Mouse (Mus musculus) stomach, embryonic 15.5 days (tissue): ENCODE measurements around the gene Nutf2. TPM values are rescaled to one million over a fixed set of nuclear protein-coding genes. Genes with fewer than 3 reads are reported as not detected.

Experiments used
- ATAC-seq: fragments of 200-750 bp; cut with Nextera tagmentation; 2 replicates; pipeline ENCODE4 v1.8.0; 2017; ENCODE audit warnings: low read depth, moderate number of reproducible peaks, moderate TSS enrichment; ENCODE audit not compliant: insufficient read depth, low FRiP score
- H3K27ac ChIP-seq: fragments of 300-500 bp; sonication (generic); 2 replicates; pipeline ENCODE4 v1.5.1; 2015; ENCODE audit warnings: mild to moderate bottlenecking, inconsistent platforms
- H3K27me3 ChIP-seq: fragments of 300-500 bp; sonication (generic); replicated peaks from 2 replicates; pipeline ENCODE4 v1.6.1; 2015; ENCODE audit warnings: inconsistent platforms
- H3K36me3 ChIP-seq: fragments of 300-500 bp; sonication (generic); 2 replicates; pipeline ENCODE4 v1.6.1; 2015; ENCODE audit warnings: inconsistent platforms
- H3K4me1 ChIP-seq: fragments of 300-500 bp; sonication (generic); 2 replicates; pipeline ENCODE4 v1.6.1; 2015; ENCODE audit warnings: inconsistent platforms
- H3K4me2 ChIP-seq: fragments of 300-500 bp; sonication (generic); 2 replicates; pipeline ENCODE4 v1.6.1; 2015; ENCODE audit warnings: mild to moderate bottlenecking, inconsistent platforms
- H3K4me3 ChIP-seq: fragments of 300-500 bp; sonication (generic); replicated peaks from 2 replicates; pipeline ENCODE4 v1.5.1; 2015; ENCODE audit warnings: inconsistent platforms
- H3K9ac ChIP-seq: fragments of 300-500 bp; sonication (generic); 2 replicates; pipeline ENCODE4 v1.6.1; 2015; ENCODE audit warnings: inconsistent platforms
- H3K9me3 ChIP-seq: fragments of 300-500 bp; sonication (generic); 2 replicates; pipeline ENCODE4 v1.6.1; 2016; ENCODE audit warnings: inconsistent platforms
- WGBS: fragments of 180-500 bp; shearing (Covaris S2); methylation state at CpG from one replicate; pipeline ENCODE4 v1.1.7; 2015; 5-methylcytosine and 5-hydroxymethylcytosine counted together
- polyA plus RNA-seq: library from polyadenylated mRNA; unstranded; fragments of >200 nt; fragmentation: Nextera tagmentation; extraction: Ambion mirVana; gene quantifications from 2 replicates; pipeline ENCODE4 v1.2.1, GENCODE M21; 2015

The Nutf2 gene
- polyA plus RNA-seq, 1 experiment from 2014 or later: 151 TPM

DNA sequence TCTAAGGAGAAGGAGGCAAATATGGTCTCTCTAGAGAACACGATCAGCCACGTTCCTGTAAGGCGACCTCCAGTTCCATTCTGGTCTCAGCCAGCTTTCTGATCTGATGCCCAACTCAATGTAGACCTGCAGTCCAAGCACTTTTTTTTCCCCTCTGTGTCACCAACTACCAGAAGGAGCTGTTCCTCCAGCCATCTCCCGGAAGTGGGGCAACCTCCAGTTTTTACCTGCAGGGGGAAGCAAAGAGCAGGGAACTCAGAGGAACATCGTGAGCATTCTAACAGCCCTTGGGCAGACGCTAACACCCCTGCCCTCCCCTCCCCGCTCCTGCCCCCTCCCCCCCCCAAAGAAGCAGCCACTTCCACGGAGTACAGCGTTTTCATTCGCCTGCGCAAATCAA is 25.1 kb upstream of the Nutf2 start:
- H3K4me2 ChIP-seq: no peak overlapping the region
- no peaks in the 10 kb centered on the region for H3K4me1 ChIP-seq
- no peaks in the 10 kb centered on the region for H3K36me3 ChIP-seq
- no peak overlapping the region for H3K9ac ChIP-seq
- H3K4me3 ChIP-seq: no peak overlapping the region
- H3K27ac ChIP-seq: no peak overlapping the region
- ATAC-seq: no peak
- H3K27me3 ChIP-seq: no peaks in the 10 kb centered on the region
- 30% methylated on average over 11 of the region's 11 CpGs for WGBS
- no peaks in the 10 kb centered on the region for H3K9me3 ChIP-seq

- Histone ChIP-seq H3K9ac (no peak overlapping the region), H3K36me3 (no peaks in the 10 kb centered on the region), H3K4me2 (no peak overlapping the region), H3K27ac (no peak overlapping the region), H3K9me3 (no peaks in the 10 kb centered on the region), H3K27me3 (no peaks in the 10 kb centered on the region), H3K4me3 (no peak overlapping the region), H3K4me1 (no peaks in the 10 kb centered on the region)
- ATAC-seq: no peak
- WGBS: 84% methylated on average over 6 of the region's 6 CpGs
Measured at GRCm38 (mm10) chr8:105836991-105837390, 23.4 kb upstream of the Nutf2 start.

DNA sequence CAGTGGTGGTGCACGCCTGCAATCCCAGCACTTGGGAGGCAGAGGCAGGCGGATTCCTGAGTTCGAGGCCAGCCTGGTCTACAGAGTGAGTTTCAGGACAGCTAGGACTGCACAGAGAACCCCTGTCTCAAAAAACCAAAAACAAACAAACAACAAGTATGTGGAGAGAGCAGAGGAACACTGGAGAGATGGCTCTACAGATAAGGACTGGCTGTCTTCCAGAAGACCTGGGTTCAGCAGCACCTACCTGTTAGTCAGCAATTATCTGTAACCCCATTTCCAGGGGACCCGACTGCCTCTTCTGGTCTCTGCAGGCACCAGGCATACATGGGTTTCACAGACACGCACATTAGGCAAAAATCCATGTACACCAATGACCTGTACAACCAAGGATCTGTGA is 21.2 kb upstream of the Nutf2 start:
- H3K4me3 ChIP-seq: no peak overlapping the region
- H3K27me3 ChIP-seq: no peaks in the 10 kb centered on the region
- 87% methylated on average over 5 of the region's 5 CpGs for WGBS
- no peaks in the 10 kb centered on the region for H3K4me1 ChIP-seq
- H3K4me2 ChIP-seq: no peak overlapping the region
- H3K36me3 ChIP-seq: peaks cover 8% of the 10 kb centered on the region
- H3K9ac ChIP-seq: no peak overlapping the region
- no peak overlapping the region for H3K27ac ChIP-seq
- H3K9me3 ChIP-seq: no peaks in the 10 kb centered on the region
- ATAC-seq: no peak

GRCm38 (mm10) chr8:105846678-105847077 is 13.7 kb upstream of the Nutf2 start:
- H3K27me3 ChIP-seq: no peaks in the 10 kb centered on the region
- no peak overlapping the region for H3K4me2 ChIP-seq
- no peak overlapping the region for H3K4me3 ChIP-seq
- H3K4me1 ChIP-seq: peaks cover 6% of the 10 kb centered on the region; the same call in 1 of the 2 replicates
- ATAC-seq: no peak
- H3K27ac ChIP-seq: no peak overlapping the region
- no peak overlapping the region for H3K9ac ChIP-seq
- peaks cover 47% of the 10 kb centered on the region for H3K36me3 ChIP-seq
- no peaks in the 10 kb centered on the region for H3K9me3 ChIP-seq
- 88% methylated on average over 11 of the region's 11 CpGs for WGBS

- Histone ChIP-seq H3K9me3 (no peaks in the 10 kb centered on the region), H3K4me1 (peaks cover 6% of the 10 kb centered on the region; the same call in 1 of the 2 replicates), H3K36me3 (peaks cover 31% of the 10 kb centered on the region), H3K9ac (no peak overlapping the region), H3K4me3 (no peak overlapping the region), H3K27ac (no peak overlapping the region), H3K4me2 (no peak overlapping the region), H3K27me3 (no peaks in the 10 kb centered on the region)
- no peak for ATAC-seq
- 79% methylated on average over 4 of the region's 4 CpGs for WGBS
Measured at GRCm38 (mm10) chr8:105850014-105850413, 10.4 kb upstream of the Nutf2 start.

GRCm38 (mm10) chr8:105850611-105851010 is 9.8 kb upstream of the Nutf2 start:
- H3K4me2 ChIP-seq: peak overlapping the region; percentile 43
- WGBS: 67% methylated on average over 7 of the region's 7 CpGs
- H3K27me3 ChIP-seq: no peaks in the 10 kb centered on the region
- H3K27ac ChIP-seq: no peak overlapping the region
- H3K36me3 ChIP-seq: peaks cover 27% of the 10 kb centered on the region
- no peak overlapping the region for H3K9ac ChIP-seq
- peak overlapping the region; percentile 14; the same call in 1 of the 2 replicates for H3K4me3 ChIP-seq
- H3K4me1 ChIP-seq: peaks cover 6% of the 10 kb centered on the region
- no peak for ATAC-seq
- no peaks in the 10 kb centered on the region for H3K9me3 ChIP-seq

DNA sequence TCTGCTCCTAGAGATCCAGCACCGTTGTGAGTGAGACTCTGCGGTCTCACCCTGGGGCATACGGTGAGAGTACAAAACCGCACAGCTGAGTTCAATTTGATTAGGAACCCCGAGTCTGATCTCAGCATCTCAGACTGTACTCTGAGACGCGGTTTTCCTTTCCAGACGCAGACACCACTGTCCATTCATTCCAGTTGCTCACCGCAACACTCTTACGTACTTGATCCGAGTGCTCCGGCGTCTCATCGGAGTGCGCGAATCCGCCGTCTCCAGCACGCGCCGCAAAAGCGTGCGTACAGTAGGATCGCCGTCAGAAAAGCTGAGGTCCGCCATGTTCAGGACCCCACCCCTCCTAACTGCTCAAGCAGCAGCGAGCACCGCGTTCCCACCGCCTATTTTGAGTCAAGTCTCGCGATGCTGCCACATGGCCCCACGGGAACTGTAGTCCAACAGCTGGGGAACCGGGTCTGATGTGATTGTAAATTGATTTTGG is 8.7 kb upstream of the Nutf2 start:
- no peaks in the 10 kb centered on the region for H3K27me3 ChIP-seq
- H3K27ac ChIP-seq: peak overlapping the region; percentile 77
- H3K4me2 ChIP-seq: peak overlapping the region; percentile 60
- H3K9me3 ChIP-seq: no peaks in the 10 kb centered on the region
- WGBS: under 1% methylated on average over 34 of the region's 34 CpGs
- peak; percentile 70; the same call in 1 of the 2 replicates for ATAC-seq
- peak overlapping the region; percentile 56 for H3K9ac ChIP-seq
- peak overlapping the region; percentile 63 for H3K4me3 ChIP-seq
- H3K4me1 ChIP-seq: peaks cover 15% of the 10 kb centered on the region
- H3K36me3 ChIP-seq: peaks cover 19% of the 10 kb centered on the region

DNA sequence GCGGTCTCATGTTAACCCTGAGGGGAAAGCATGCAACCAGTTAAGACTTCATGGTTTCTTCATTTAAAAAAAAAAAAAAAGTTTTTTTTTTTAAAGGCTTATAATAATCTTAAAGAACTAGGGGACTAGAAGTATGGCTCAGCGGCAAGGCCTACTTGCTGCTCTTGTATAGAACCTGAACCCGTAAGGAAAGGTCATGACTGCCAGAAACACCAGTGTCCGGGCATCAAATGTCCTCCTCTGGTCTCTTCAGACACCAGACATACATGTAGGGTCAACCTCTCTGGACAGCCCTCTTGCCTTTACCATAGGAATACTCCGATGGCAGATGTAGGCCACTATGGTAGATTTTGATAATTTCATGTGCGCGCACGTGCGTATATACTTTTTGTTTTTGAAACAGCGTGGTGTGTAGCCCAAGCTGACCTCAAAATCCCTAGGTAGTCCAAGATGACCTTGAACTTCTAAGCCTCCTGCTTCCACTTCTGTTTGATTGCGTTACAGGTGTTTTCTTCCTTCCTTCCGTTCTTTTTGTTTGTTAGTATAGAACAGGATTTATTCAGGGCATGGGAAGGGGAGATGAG is 8.1 kb upstream of the Nutf2 start:
- H3K9ac ChIP-seq: no peak overlapping the region
- H3K4me2 ChIP-seq: no peak overlapping the region
- WGBS: 77% methylated on average over 12 of the region's 12 CpGs
- no peaks in the 10 kb centered on the region for H3K27me3 ChIP-seq
- H3K27ac ChIP-seq: no peak overlapping the region
- no peak for ATAC-seq
- H3K4me1 ChIP-seq: peaks cover 19% of the 10 kb centered on the region
- H3K36me3 ChIP-seq: peaks cover 14% of the 10 kb centered on the region
- no peaks in the 10 kb centered on the region for H3K9me3 ChIP-seq
- H3K4me3 ChIP-seq: peak overlapping the region; percentile 63; the same call in 1 of the 2 replicates

- H3K4me3 ChIP-seq: no peak within 1 kb of the TSS
Measured at GRCm38 (mm10) chr8:105853178-105853577, 7.2 kb upstream of the Nutf2 start, which contains the start of gene Cenpt. Gene Cenpt, minus strand, starts transcription at chr8:105853278.

GRCm38 (mm10) chr8:105854303-105854702 is 6.1 kb upstream of the Nutf2 start:
- H3K27me3 ChIP-seq: no peaks in the 10 kb centered on the region
- peaks cover 28% of the 10 kb centered on the region for H3K4me1 ChIP-seq
- H3K4me2 ChIP-seq: peak overlapping the region; percentile 43
- no peaks in the 10 kb centered on the region for H3K9me3 ChIP-seq
- H3K27ac ChIP-seq: no peak overlapping the region
- WGBS: 28% methylated on average over 8 of the region's 8 CpGs
- H3K36me3 ChIP-seq: peaks cover 5% of the 10 kb centered on the region; the same call in 1 of the 2 replicates
- H3K9ac ChIP-seq: no peak overlapping the region
- ATAC-seq: no peak; the same call in 1 of the 2 replicates
- H3K4me3 ChIP-seq: peak overlapping the region; percentile 87

More at GRCm38 (mm10) chr8:105853178-105853577, 7.2 kb upstream of the Nutf2 start, which contains the start of gene Cenpt:
- H3K9ac ChIP-seq: no peak within 1 kb of the TSS
- no peak within 1 kb of the TSS for H3K4me2 ChIP-seq
- WGBS: 88% methylated on average over 3 of the region's 3 CpGs
- H3K4me1 ChIP-seq: peaks cover 21% of the 10 kb centered on the region
- no peak for ATAC-seq
- no peaks in the 10 kb centered on the region for H3K27me3 ChIP-seq
- H3K27ac ChIP-seq: no peak within 1 kb of the TSS
- no peaks in the 10 kb centered on the region for H3K9me3 ChIP-seq
- H3K36me3 ChIP-seq: peaks cover 10% of the 10 kb centered on the region

- no peaks in the 10 kb centered on the region for H3K9me3 ChIP-seq
- H3K27me3 ChIP-seq: no peaks in the 10 kb centered on the region
- peaks cover 33% of the 10 kb centered on the region for H3K4me1 ChIP-seq
- H3K9ac ChIP-seq: peak within 1 kb of the TSS; percentile 77
- peak within 1 kb of the TSS; percentile 87 for H3K4me3 ChIP-seq
- under 1% methylated on average over 42 of the region's 43 CpGs for WGBS
- ATAC-seq: peak; percentile 90
- peaks cover 5% of the 10 kb centered on the region; the same call in 1 of the 2 replicates for H3K36me3 ChIP-seq
- H3K27ac ChIP-seq: peak within 1 kb of the TSS; percentile 87
- peak within 1 kb of the TSS; percentile 77 for H3K4me2 ChIP-seq
Measured at GRCm38 (mm10) chr8:105854715-105855216, 5.6 kb upstream of the Nutf2 start, which contains the start of gene Thap11. Gene Thap11, plus strand, starts transcription at chr8:105855132.
